Mouse (Mus musculus): ENCODE data around the gene Cd164. TPM values are rescaled to one million over a fixed set of nuclear protein-coding genes. Genes with fewer than 3 reads are reported as not detected.

Gene Cd164
- total RNA-seq, 2 experiments from 2014 or later, result 144 to 145 TPM

- no peak for DNase-seq
- intact Hi-C loops (cut with DNase I), result no loop called here
Observed at GRCm38 (mm10) chr10:41544481-41545190, 25.4 kb downstream of the Cd164 start.

GRCm38 (mm10) chr10:41545224-41545755 lies 26.1 kb downstream of the Cd164 start:
- no peak for DNase-seq

GRCm38 (mm10) chr10:41546396-41547165 lies 27.4 kb downstream of the Cd164 start:
- no peak for DNase-seq
- intact Hi-C loops (cut with DNase I), result no loop called here

More at GRCm38 (mm10) chr10:41545224-41545755, 26.1 kb downstream of the Cd164 start:
- intact Hi-C loops (cut with DNase I), result no loop called here

- intact Hi-C loops (cut with DNase I), result no loop called here
- DNase-seq, result no peak
Observed at GRCm38 (mm10) chr10:41550711-41551110, 31.5 kb downstream of the Cd164 start.

- intact Hi-C loops (cut with DNase I), result loop anchor here (2.0 kb wide), 1 partner anchor 26 kb away; no protein-coding TSS in a partner anchor
- DNase-seq, result no peak
Observed at GRCm38 (mm10) chr10:41552319-41552718, 33.1 kb downstream of the Cd164 start.

GRCm38 (mm10) chr10:41552847-41553589 lies 33.8 kb downstream of the Cd164 start:
- DNase-seq, result peak; percentile 41 to 62
- intact Hi-C loops (cut with DNase I), result loop anchor here (2.0 kb wide), 1 partner anchor 26 kb away; no protein-coding TSS in a partner anchor

- DNase-seq, result no peak
Observed at GRCm38 (mm10) chr10:41553711-41554110, 34.5 kb downstream of the Cd164 start.

GRCm38 (mm10) chr10:41555081-41555480 lies 35.9 kb downstream of the Cd164 start:
- no peak for DNase-seq
- intact Hi-C loops (cut with DNase I), result no loop called here

More at GRCm38 (mm10) chr10:41553711-41554110, 34.5 kb downstream of the Cd164 start:
- intact Hi-C loops (cut with DNase I), result loop anchor here (2.0 kb wide), 1 partner anchor 25 kb away; no protein-coding TSS in a partner anchor

- DNase-seq, result no peak
- intact Hi-C loops (cut with DNase I), result no loop called here
Observed at GRCm38 (mm10) chr10:41558401-41558800, 39.2 kb downstream of the Cd164 start.

GRCm38 (mm10) chr10:41561701-41562395 lies 42.6 kb downstream of the Cd164 start:
- intact Hi-C loops (cut with DNase I), result no loop called here
- DNase-seq, result no peak

- intact Hi-C loops (cut with DNase I), result no loop called here
- peak; percentile 54 to 58 for DNase-seq
Observed at GRCm38 (mm10) chr10:41565141-41565540, 45.9 kb downstream of the Cd164 start.

- intact Hi-C loops (cut with DNase I), result no loop called here
- DNase-seq, result no peak
Observed at GRCm38 (mm10) chr10:41568306-41568705, 49.1 kb downstream of the Cd164 start.

- DNase-seq, result no peak
- intact Hi-C loops (cut with DNase I), result no loop called here
Observed at GRCm38 (mm10) chr10:41571065-41571464, 51.9 kb downstream of the Cd164 start.

- no peak for DNase-seq
- intact Hi-C loops (cut with DNase I), result no loop called here
Observed at GRCm38 (mm10) chr10:41572274-41572673, 53.1 kb downstream of the Cd164 start.

- intact Hi-C loops (cut with DNase I), result no loop called here
- DNase-seq, result no peak
Observed at GRCm38 (mm10) chr10:41573190-41573589, 54.0 kb downstream of the Cd164 start.

GRCm38 (mm10) chr10:41575451-41576327 lies 56.5 kb downstream of the Cd164 start:
- intact Hi-C loops (cut with DNase I), result no loop called here
- DNase-seq, result no peak

GRCm38 (mm10) chr10:41576328-41576833 lies 57.2 kb downstream of the Cd164 start:
- intact Hi-C loops (cut with DNase I), result no loop called here
- DNase-seq, result no peak

- intact Hi-C loops (cut with DNase I), result loop anchor here (2.0 kb wide), 1 partner anchor 26 kb away; no protein-coding TSS in a partner anchor
- DNase-seq, result no peak
Observed at GRCm38 (mm10) chr10:41578541-41578940, 59.3 kb downstream of the Cd164 start.

GRCm38 (mm10) chr10:41580441-41580840 lies 61.2 kb downstream of the Cd164 start:
- intact Hi-C loops (cut with DNase I), result no loop called here
- no peak for DNase-seq
